Mouse (Mus musculus): ENCODE data around the gene Klf2. TPM values are rescaled to one million over a fixed set of nuclear protein-coding genes. Genes with fewer than 3 reads are reported as not detected.

Gene Klf2
- total RNA-seq, 2 experiments from 2014 or later = 113 to 115 TPM

DNA sequence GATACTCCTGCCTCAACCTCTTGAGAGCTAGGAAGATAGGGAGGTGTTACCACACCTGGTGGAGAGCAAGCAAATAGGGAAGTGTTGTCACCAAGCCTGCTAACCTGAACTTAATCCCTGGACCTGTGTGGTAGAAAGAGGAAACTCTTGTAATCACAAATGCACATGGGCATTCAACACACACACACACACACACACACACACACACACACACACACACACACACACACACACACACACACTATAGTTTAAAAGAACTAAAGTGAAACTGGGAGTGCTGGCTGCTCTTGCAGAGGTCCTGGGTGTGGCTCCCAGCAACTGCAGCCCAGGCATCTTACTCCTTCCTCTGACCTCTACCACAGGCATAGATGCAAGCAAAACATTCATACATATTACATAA lies 41.3 kb downstream of the Klf2 start:
- DNase-seq = no peak
- intact Hi-C loops (cut with DNase I) = no loop called here

GRCm38 (mm10) chr8:72362754-72363153 lies 43.9 kb downstream of the Klf2 start:
- intact Hi-C loops (cut with DNase I) = no loop called here
- DNase-seq = no peak

GRCm38 (mm10) chr8:72363457-72363856 lies 44.6 kb downstream of the Klf2 start:
- intact Hi-C loops (cut with DNase I) = no loop called here
- DNase-seq = no peak

DNA sequence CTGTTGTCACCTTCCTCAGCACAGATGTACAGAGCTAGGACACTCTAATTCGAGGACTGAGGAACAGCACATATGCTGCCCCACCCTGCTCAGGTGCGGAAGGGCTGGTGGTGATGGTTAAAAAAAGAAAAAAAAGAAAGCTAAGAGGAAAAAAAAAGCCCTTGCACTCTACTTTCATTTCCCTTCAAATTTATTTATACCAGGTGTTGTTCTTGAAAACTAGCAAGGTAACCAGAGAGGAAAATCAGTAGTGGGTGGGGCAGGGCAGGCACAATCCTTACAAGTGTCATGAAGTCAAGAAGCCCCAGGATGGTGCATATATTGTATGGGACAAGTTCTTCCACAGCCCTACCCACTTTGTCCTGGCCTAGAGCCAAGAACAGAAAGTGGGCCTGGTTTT lies 46.2 kb downstream of the Klf2 start:
- DNase-seq = no peak
- intact Hi-C loops (cut with DNase I) = loop anchor here (1.0 kb wide), 1 partner anchor 103 kb away; no protein-coding TSS in a partner anchor

DNA sequence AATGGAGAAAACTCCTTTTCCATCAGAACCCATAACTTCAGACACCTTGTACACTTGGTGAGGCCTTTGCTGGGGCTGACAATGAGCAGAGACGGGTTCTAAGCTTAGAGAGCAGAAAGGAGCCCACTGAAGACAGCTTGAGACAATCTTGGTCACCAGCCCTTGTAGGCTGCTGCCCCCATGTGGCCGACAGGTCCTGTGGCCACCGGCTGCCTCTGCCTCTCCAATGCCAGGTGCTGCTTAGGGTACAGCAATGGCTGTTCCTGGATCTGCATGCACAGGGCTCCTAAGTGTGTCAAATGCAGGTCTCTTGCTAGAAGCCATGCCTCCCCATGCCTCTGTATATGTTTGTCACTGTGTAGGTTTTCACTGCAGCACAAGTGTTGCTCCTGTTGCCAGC lies 47.0 kb downstream of the Klf2 start:
- intact Hi-C loops (cut with DNase I) = loop anchor here (1.0 to 2.0 kb wide), 3 partner anchors 41 to 189 kb away; no protein-coding TSS in a partner anchor
- peak; percentile 88 to 90 for DNase-seq

DNA sequence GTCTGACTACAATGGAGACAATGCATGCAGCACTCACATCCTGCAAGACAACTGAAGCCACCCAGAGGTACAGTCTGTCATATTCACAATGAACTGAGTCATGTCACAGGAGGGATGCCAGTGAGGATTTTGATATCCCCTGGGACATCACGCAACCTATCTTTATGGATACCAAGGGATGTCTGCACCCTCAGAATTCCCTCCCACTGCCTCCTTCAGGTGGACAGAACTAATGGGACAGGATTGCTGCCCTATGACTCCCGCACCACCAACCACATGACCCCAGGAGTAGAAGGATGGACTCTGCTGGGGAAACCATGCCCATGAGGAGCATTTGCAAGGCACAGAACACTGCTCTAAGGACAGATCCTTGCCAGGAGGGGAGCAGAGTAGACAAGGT lies 47.6 kb downstream of the Klf2 start:
- intact Hi-C loops (cut with DNase I) = loop anchor here (2.0 kb wide), 2 partner anchors 42 to 190 kb away; no protein-coding TSS in a partner anchor

More for the DNA sequence above, 47.6 kb downstream of the Klf2 start:
- DNase-seq = no peak

Other genes starting within 250 kb of the Klf2 start
- not detected for gene Olfr373, start 235.9 kb upstream of the Klf2 start, total RNA-seq (2021)
- not detected for gene Olfr374, start 212.0 kb upstream of the Klf2 start, total RNA-seq (2021)
- gene Tpm4, start 184.1 kb upstream of the Klf2 start, total RNA-seq (2021) = 100 to 1,000 TPM; 119 to 155 TPM
- gene Rab8a, start 157.8 kb upstream of the Klf2 start, total RNA-seq (2021) = 10 to 100 TPM; 28.2 to 28.6 TPM
- gene Hsh2d, start 129.4 kb upstream of the Klf2 start, total RNA-seq (2021) = under 1 TPM in 1 of 2 experiments, not detected in 1; 0.17 TPM
- gene Cib3, start 106.2 kb upstream of the Klf2 start, total RNA-seq (2021) = not detected
- not detected for gene Gm11034, start 105.4 kb upstream of the Klf2 start, total RNA-seq (2021)
- 10 to 100 TPM; 21.4 to 24.4 TPM for gene Fam32a, start 99.3 kb upstream of the Klf2 start, total RNA-seq (2021)
- 10 to 100 TPM; 53.2 to 53.4 TPM for gene Ap1m1, start 79.0 kb upstream of the Klf2 start, total RNA-seq (2021)
- gene Gm10282, start 13.8 kb upstream of the Klf2 start, total RNA-seq (2021) = 1 to 10 TPM; 9.7 TPM
- 10 to 100 TPM; 44.4 to 47.5 TPM for gene Eps15l1, start 102.4 kb downstream of the Klf2 start, total RNA-seq (2021)
- 10 to 100 TPM in 1 of 2 experiments, 1 to 10 TPM in 1; 8.1 to 10.5 TPM for gene Calr3, start 124.8 kb downstream of the Klf2 start, total RNA-seq (2021)
- gene 1700030K09Rik, start 124.8 kb downstream of the Klf2 start, total RNA-seq (2021) = 1 to 10 TPM; 6.6 to 7.0 TPM
- gene Cherp, start 156.2 kb downstream of the Klf2 start, total RNA-seq (2021) = 10 to 100 TPM; 42.9 to 43.2 TPM
- 10 to 100 TPM; 44.1 to 47.8 TPM for gene Slc35e1, start 173.6 kb downstream of the Klf2 start, total RNA-seq (2021)
- gene Med26, start 229.2 kb downstream of the Klf2 start, total RNA-seq (2021) = 10 to 100 TPM; 10.5 to 10.7 TPM